Mouse (Mus musculus) hindlimb bud, embryonic 11.5 days (tissue): Measurements from ENCODE around the gene Fbxl17.

Experiments used
- DNase-seq: peaks from one replicate; pipeline ENCODE4 v3.0.0-alpha.2; 2012; ENCODE audit warnings: low read depth, low spot score; ENCODE audit errors: extremely low spot score

Fbxl17 gene

DNA sequence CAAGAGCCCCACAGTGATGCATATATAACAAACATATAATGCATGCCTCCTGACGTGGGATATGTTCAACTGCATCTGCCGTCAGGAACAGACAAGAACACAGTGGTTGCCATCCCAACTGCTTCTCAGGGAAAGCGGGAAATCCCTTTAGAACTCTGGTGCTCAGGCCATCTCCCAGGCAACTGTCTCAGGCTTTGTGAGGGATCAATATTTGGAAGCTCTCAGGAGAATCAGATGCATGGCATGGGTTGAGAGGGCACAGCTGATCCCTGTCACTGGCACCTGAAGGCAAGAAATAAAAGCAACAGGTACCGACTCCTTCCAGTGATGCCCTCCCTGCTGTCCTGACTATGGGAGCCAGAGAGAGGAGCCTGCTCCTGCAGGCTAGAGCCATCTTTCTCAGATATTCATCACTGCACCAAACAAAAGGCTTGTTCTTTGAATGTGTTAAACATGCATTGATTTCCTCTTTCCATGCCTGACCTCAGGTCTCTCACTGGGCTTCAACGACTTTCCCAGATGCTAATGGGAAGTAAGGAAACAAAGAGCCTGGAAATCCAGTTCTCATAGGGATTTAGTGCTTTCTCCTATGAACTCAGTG is 429.6 kb downstream of the Fbxl17 start:
- no peak for DNase-seq

DNA sequence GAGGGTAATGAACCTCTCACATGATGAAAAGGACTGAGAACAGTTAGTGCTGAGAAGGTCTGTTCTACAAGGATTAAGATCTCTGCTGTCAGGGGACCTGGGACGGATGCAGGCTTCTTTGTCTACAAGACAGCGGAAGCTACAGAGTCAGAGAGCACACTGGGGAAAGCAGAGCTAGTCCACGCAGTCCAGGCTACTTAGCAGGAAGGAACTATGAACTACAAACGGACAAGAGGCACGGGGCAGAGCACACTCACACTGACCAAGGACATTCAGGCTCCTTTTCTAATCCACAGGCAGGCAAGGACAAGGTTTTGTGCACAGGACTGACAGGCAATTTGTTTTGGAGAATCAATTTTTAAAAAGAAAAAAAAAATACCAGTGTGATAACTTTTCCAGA is 437.0 kb downstream of the Fbxl17 start:
- DNase-seq: no peak

DNA sequence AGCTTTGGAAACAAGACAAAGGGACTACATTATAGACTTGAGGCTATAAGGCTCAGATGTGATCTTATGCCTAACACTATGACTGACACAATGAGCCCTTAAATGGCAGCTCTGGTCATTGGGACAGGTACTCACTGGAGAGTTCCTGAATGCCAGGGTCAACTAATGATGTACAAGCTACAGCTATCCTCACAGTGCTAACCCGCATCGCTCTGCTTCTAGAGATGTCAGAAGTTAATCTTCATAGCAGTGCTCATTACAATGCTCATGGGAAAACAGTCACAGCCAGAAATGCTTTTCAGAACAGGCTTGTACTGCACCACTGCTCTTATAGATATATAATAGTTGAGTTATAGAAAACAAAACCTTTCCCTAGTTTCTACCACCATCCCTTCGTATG is 438.0 kb downstream of the Fbxl17 start:
- DNase-seq: no peak

DNA sequence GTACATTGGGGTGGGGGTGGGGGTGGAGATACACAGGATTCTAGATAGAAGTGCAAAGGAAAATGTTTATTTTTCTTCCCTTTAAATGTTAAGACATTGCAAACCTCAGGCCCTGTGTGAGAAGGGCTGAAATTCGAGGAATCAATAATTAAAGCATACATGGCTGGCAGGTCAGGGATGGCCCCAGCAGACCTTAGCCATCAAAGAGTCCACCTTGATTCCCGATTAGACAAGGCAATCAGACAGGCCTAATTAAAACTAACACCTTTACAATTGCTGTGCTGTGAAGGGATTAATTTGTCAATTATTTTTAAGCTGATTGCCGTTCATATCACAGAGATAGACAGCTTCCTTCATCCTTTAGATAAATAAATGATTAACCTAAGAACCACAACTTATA is 439.0 kb downstream of the Fbxl17 start:
- no peak for DNase-seq

DNA sequence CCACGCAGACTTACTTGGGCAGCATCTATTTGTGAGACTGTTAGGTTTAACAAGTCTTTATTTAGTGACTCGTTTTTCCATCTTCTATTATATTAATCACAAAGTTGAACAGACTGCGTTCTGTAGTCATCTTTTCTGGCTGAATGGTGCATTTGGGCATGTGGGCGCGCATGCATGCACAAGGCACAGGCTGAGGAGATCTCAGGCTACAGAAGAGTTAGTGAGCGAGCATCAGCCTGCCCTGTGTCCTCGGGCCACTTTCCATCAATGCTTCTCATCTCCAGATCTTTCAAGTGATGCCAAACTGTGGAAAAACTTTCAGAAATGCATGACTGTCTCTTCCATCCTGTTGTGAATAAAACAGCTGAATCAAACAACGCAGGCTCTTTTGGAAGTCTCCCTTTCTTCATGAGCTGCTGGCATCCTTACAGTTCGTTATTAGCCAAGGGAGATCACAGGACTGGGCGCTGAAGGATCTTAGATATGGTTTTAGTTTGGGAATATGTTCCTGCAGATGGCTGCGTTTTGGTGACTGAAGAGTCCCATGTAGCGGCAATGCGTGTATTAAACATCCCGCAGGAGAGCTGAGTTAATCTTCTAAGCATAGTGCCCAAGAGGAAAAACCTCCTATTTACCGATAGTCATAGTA is 442.0 kb downstream of the Fbxl17 start:
- DNase-seq: no peak

DNA sequence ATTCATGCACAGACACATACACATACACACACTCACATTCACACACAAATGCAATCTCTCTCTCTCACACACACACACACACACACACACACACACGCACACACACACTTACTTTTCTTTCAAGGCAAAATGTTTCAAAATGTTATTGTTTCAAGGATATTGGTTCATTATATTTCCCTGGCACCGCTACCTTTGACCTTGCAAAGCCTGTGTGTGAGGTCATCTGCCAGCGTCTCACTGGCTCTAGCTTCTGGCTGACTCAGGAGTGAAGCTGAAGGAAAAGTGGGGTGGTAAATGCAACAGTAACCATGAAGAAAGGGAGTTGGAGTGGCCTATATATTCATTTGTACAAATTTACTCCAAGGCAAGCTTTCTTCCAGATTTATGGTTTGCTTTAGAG is 442.8 kb downstream of the Fbxl17 start:
- DNase-seq: no peak

DNA sequence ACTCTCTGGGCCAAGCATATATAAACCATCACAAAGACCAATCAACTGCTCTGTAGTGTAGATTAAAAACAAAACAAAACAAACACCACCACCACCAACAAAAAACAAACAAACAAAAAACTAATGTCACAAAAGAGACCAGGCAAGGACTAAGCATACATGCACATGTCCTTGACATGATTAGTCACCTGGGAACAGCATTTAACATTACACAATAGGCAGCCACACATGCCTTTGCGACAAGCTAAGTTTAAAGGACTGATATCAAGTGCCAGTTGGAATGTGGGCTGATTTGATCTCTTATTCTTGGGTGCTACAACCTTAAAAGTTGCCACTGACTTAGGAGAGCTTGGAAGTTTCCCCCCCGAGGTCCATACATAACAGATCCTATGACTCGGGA is 446.5 kb downstream of the Fbxl17 start:
- DNase-seq: no peak

DNA sequence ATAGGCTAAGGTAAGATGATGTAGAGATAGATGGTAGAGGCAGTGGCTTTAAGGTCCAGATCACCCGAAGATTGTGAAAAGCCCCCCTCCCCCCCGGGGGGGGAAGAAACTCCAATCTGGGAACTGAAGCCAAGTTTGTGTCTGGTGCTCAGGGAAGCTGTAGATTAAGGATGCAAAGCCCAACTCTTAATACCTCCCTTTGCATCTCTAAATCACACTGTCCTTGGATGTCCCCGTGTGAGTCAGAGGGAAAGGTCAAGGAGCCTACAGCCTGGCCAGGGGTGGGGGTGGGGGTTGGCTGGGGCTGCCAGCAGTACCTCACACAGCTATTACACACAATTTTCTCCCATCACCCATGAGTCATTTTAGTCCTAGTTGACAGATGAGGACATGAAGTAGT is 453.4 kb downstream of the Fbxl17 start:
- no peak for DNase-seq

DNA sequence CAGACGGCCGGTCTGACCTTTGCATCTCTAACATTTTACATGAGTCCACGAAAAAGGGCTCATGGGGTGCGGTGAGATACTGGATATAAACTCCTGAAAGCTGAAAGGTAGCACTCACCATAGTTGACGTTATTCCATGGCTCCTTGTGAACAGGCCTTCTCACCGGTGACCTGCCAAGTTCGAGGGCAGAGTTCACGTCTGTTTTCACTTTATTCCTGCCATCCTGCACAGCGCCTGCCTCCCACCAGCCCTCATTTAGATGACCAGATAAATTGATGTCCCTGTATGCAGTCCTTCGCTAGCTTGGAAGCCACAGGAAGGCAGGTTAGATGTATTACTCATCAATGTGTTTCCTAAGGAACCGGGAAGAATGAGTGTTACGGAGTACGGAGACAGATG is 454.5 kb downstream of the Fbxl17 start:
- no peak for DNase-seq

DNA sequence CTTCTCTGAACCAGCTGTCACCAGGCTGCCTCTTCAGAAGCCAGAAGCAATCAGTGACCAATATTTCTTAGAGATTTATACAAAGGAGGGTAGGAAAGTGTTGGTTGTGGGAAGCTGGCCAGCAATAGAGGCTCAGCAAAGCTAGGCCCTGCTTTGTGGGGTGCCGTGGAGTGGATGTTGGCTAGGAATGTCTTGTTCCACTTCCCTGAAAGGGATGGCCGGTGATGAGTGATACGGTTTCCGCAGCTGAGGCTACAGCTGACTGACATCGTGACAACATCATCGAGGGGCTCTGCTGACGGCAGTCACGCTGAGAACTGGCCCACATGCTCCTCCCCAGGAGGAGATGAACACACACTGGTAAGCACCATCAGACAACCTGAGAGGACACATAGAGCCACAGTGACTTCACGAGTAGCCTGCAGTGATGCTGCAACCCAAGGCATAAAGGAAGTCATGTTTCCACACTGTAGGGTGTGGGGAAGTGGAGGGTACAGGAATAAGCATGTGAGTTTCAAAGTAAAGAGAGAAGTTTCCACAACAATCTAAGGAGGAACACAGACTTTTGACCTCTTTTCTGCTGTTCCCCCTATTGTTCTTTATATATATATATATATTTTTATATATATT is 456.7 kb downstream of the Fbxl17 start:
- DNase-seq: no peak

DNA sequence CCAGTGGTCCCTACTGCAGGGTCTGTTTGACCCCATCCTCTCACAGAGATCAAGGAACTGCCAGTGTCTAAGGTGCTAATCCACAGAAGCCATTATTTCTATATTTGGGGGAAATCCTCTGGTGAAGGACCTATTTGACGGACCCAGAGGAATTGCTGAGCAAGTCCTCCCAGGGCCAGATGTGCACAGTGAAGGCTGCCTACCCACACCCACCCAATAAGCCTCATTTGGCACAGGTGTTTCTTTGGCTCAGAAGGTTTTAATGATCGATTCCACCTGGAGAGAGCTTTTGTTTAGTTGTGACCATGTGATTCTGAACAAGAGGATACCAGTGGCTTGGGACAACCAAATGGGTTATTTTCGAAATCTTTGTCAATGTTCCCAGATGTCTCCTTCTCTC is 462.3 kb downstream of the Fbxl17 start:
- DNase-seq: no peak

DNA sequence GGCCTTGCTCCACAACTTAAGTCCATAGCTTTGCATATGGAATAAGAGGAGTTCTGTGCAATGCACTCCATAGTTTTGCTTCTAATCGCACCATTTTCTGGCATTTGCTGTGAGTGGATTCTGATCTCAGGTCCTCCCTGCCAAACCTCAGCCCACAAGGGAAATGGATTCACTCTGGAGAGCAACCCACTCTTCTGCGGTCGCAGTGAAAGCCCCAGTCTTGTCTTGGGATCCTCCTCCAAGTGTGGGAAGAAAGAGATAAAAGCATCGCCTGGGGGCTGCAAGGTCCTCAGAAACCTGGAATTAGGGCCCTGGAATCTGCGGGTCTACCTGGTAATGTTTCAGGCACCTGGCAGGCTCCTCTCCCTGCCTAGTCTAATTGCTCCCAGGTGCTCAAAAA is 466.7 kb downstream of the Fbxl17 start:
- no peak for DNase-seq

DNA sequence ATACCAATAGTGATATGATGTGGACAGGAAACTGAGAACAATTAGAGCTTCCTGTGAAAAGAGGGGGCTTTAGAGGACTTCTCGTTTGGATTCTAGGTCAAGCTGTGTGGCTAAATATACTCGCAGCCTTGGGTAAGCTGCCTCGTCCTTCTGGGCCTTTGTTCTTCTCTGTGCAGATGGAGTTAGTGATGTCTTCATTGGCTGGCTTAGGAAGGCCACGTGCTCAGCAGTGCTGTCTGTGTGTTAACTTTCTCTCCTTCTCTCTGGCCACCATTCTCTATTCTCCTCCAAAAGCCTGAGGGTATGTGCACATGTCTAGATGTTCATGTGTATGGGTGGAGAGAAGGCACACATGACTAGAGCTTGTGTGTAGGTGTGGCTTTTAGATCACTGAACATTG is 470.7 kb downstream of the Fbxl17 start:
- no peak for DNase-seq

DNA sequence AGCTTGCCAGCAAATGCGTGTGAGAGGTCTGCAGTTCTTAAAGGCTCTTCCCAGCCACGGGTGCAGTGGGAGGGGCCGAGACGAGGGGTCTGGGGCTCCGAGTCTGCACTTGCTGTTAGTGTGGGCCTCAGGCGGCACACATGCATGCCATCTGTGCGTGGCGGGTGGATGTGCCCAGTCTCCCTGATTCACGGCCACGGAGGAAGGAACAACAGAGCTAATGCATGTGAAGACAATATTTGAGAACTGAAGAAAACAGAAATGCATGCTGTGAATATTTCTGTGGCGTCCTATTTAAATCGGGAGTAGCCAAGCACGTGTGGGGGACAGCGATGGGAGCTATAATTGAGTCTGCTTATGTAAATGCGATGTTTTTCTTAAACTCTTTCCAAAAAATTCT is 474.6 kb downstream of the Fbxl17 start:
- no peak for DNase-seq

DNA sequence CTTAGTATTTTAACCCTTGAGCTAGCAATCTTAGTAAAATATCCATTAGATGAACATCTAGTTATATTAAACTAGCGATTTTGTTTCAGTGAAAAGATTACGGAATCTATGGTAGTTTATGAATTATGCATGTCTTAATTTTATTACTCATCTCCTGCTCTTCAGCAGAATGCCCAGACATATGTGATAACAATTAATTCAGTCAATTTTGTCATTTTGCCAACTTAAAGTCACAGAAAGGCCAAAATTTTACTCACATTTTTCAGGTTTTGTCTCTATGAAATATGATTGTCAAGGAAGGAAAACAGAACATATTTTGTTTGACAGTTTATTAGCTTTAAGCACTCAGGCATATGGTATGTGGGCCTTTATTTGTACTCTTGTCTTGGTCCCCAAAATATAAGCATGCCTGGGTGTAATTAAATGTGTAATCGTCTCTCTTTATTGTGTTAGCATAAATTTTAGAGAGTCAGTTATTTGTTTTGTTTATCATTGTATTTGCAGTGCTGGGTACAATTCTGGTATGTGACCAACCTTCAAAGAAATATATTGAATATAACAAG is 482.1 kb downstream of the Fbxl17 start:
- no peak for DNase-seq

DNA sequence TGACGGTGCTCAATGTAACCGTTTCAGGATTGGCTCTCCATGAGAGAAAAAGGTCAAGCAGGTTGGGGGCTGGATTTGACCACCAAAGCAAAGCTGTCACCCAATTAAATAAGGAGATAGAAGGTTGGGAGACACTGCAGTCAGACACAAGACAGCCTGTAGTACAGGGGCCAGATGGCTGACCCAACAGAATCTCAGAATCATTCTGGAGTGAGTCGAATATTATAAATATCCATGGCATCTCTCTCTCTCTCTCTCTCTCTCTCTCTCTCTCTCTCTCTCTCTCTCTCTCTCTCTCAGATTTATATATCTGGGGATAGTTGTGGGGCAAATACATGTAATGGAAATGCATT is 487.3 kb downstream of the Fbxl17 start:
- DNase-seq: no peak

DNA sequence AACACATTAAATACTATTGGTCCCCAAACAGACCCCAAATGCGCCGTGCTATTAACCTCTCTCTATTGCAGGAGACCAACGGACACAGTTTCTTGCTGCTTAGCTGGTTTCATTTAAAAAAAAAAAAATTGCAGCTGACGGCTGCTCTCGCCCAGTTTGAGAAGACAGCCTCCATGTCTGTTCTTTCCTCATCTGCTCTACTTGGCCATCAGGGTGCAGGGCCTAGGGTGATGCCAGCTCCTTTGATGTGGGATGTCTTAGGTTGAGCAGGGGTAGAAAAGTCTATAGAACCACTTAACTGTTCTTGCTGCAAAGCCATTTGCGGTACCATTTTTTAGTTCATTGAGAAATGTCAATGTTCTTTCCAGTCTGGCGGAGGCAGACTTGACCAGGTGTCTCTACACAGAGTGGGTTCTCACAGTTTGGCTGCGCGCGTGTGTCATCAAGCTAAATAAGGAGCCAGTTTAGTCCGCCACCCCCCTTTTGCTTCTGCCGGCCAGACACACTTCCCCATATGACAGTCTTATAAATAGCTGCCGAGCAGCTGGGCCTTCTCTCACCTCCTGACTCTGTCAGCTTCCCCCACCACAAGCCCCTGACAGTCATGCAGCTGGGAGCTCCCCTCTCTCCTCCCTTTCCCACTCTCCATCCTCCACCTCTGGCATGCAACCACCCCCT is 487.8 kb downstream of the Fbxl17 start:
- DNase-seq: no peak

DNA sequence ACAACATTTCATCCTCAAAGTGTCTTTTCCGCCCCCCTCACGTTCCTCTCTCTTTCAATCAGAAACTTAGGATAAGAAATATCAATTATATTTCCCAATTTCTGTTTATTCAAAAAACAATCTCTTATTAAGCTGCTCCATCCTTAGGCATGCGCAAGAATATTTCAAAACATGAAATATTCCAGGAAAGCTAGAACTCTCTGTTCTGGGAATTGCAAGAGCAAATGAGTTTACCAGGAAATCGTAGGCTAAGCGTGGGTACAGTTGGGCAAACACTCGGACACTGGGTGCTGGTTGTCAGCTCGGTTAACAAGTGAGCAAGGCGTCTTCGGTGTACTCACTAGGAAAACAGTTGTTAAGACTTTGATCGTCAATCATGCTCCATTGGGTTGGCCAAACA is 489.0 kb downstream of the Fbxl17 start:
- no peak for DNase-seq

DNA sequence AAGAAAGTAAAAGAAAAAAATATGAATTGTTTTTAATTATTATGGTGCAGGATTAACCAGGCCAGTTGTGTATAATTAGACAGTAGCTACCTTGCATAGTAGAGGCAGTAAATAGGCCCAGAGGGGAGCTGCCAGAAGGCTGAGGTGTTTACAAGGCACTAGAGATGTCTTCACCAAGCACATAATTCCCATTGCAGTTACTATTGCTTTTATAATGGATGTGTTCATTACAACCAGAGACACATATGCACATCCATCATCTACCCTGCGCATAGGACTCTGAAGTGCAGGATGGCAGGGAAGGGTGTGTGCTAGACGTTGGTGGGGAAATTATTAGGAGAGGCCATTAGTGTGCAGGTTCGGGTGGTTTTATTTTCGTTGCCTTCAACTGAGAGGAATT is 491.0 kb downstream of the Fbxl17 start:
- no peak for DNase-seq

DNA sequence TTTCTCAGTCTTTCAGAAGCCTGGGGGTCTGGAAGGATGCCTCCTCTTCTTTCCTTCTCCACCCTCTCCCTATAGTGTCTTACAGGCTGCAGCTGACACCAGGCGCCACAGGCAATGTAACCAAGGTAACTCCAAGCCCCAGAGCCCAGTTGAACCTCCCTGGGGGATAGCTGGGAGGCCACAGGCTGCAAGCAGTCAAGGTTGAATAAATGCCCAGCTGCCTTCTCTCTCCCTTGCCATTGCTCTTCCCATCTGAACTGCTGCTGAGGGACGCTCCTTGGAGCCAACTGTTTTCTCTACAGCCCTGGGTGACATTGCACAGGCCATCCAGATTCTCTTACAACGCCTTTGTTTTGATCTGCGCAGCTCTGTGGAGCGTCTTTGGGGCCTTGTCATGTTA is 491.5 kb downstream of the Fbxl17 start:
- no peak for DNase-seq

DNA sequence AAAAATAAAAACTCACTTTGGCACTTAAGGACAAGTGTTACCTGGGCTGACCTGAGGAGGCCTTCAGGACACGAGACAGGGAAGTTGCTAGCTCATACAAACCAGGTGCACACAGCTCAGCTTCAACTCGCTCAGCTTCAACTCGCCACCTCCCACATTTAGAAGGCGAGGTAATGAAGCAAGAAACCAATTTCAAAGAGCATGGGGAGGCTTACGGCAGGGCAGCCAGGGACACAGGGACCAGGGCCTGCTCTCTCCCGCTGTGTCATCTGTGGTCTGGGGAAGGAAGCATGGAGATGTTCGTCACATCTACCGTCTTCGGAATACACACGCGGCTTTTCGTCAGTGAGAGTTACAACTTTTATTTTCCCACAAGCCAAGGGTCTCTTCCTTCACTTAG is 491.9 kb downstream of the Fbxl17 start:
- no peak for DNase-seq
